Mouse (Mus musculus): ENCODE measurements around the gene Tbc1d8.

DNA sequence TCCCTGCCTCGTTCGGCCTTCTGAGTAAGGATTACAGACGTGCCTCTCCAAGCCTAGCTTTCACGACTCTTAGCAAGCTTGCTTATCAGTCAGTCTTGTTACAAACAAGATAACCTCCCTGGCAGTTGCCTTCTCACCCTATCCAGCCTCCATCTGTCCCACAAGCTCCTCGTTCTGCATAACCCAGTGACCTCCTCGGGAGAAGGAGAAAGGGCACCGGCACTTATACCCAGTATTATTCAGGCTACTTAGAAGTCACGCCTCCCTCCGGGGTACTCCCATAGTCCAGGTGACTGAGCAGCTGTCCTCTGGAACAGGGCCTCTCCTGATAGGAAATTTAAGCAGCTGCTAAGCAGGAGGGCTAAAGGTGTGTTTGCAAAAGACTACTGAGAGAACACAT, 48.5 kb downstream of the Tbc1d8 start:
- TF ChIP-seq SMC3 (IDR thresholded peaks at IDR 0.05; ENCODE audit: low read depth, low read length) (no peak), POLR2A (IDR thresholded peaks at IDR 0.05; ENCODE audit: control insufficient read depth in 1 of 2, insufficient read depth in 1 of 2, low read depth in 1 of 2, low read length in 2 of 2, poor library complexity in 1 of 2) (no peak), EP300 (IDR thresholded peaks at IDR 0.05; ENCODE audit: low read depth in 1 of 2, low read length in 2 of 2) (peak; percentile 79 to 81), GATA1 (IDR thresholded peaks at IDR 0.05; ENCODE audit: low read depth, low read length) (peak; percentile 88), MAZ (IDR thresholded peaks at IDR 0.05; ENCODE audit: low read depth, low read length) (no peak), CTCF (IDR thresholded peaks at IDR 0.05 in 2 of 3, conservative IDR thresholded peaks at IDR 0.05 in 1 of 3; ENCODE audit: control insufficient read depth in 1 of 3, insufficient read depth in 1 of 3, low read depth in 2 of 3, low read length in 3 of 3, poor library complexity in 1 of 3, severe bottlenecking in 1 of 3) (no peak), RCOR1 (IDR thresholded peaks at IDR 0.05; ENCODE audit: low read depth, low read length) (peak; percentile 60), ZC3H11A (IDR thresholded peaks at IDR 0.05; ENCODE audit: low read depth, low read length) (no peak), NELFE (IDR thresholded peaks at IDR 0.05; ENCODE audit: low read depth, low read length) (no peak), JUND (IDR thresholded peaks at IDR 0.05; ENCODE audit: low read depth, low read length) (no peak), ZNF384 (IDR thresholded peaks at IDR 0.05; ENCODE audit: low read depth, low read length) (no peak), MEF2A (IDR thresholded peaks at IDR 0.05; ENCODE audit: extremely low read depth, insufficient replicate concordance, low read depth, low read length, poor library complexity, severe bottlenecking) (no peak), SIN3A (IDR thresholded peaks at IDR 0.05; ENCODE audit: low read length) (peak; percentile 54; the same call in 1 of the 2 replicates), E2F4 (IDR thresholded peaks at IDR 0.05; ENCODE audit: borderline replicate concordance, low read depth, low read length) (no peak)
